Mouse (Mus musculus): ENCODE measurements around the gene Vwa7. TPM values are rescaled to one million over a fixed set of nuclear protein-coding genes. Genes with fewer than 3 reads are reported as not detected.

Gene Vwa7
- total RNA-seq, 2 experiments from 2014 or later: 7.3 to 7.7 TPM

Other genes starting within 250 kb of the Vwa7 start
- not detected for gene Cyp21a1, start 212.0 kb upstream of the Vwa7 start, total RNA-seq (2021)
- gene Stk19, start 179.6 kb upstream of the Vwa7 start, total RNA-seq (2021): 10 to 100 TPM in 1 of 2 experiments, 1 to 10 TPM in 1; 9.4 to 12.7 TPM
- 10 to 100 TPM; 11.1 to 11.6 TPM for gene Dxo, start 179.6 kb upstream of the Vwa7 start, total RNA-seq (2021)
- gene Skiv2l, start 166.4 kb upstream of the Vwa7 start, total RNA-seq (2021): 10 to 100 TPM; 18.4 to 22.6 TPM
- gene Nelfe, start 166.2 kb upstream of the Vwa7 start, total RNA-seq (2021): 10 to 100 TPM; 15.5 to 16.7 TPM
- 1 to 10 TPM; 2.8 to 6.0 TPM for gene Cfb, start 154.1 kb upstream of the Vwa7 start, total RNA-seq (2021)
- gene Zbtb12, start 137.1 kb upstream of the Vwa7 start, total RNA-seq (2021): 1 to 10 TPM; 6.4 to 7.4 TPM
- gene Gm20547, start 134.5 kb upstream of the Vwa7 start, total RNA-seq (2021): under 1 TPM in 1 of 2 experiments, not detected in 1; 0.08 TPM
- gene C2, start 118.3 kb upstream of the Vwa7 start, total RNA-seq (2021): 1 to 10 TPM; 2.8 to 4.1 TPM
- gene Ehmt2, start 118.1 kb upstream of the Vwa7 start, total RNA-seq (2021): 10 to 100 TPM; 37.6 to 39.1 TPM
- gene Slc44a4, start 102.1 kb upstream of the Vwa7 start, total RNA-seq (2021): not detected
- 10 to 100 TPM; 12.7 to 14.1 TPM for gene Neu1, start 85.3 kb upstream of the Vwa7 start, total RNA-seq (2021)
- 1 to 10 TPM; 1.9 to 6.9 TPM for gene Hspa1b, start 57.3 kb upstream of the Vwa7 start, total RNA-seq (2021)
- not detected for gene Gm20481, start 46.7 kb upstream of the Vwa7 start, total RNA-seq (2021)
- 1 to 10 TPM; 2.9 to 7.7 TPM for gene Hspa1a, start 44.4 kb upstream of the Vwa7 start, total RNA-seq (2021)
- 1 to 10 TPM; 6.9 to 8.1 TPM for gene Hspa1l, start 43.9 kb upstream of the Vwa7 start, total RNA-seq (2021)
- 10 to 100 TPM; 19.0 to 19.1 TPM for gene Lsm2, start 34.7 kb upstream of the Vwa7 start, total RNA-seq (2021)
- gene Vars, start 15.6 kb upstream of the Vwa7 start, total RNA-seq (2021): 10 to 100 TPM; 25.7 to 26.9 TPM
- not detected for gene Sapcd1, start 11.4 kb downstream of the Vwa7 start, total RNA-seq (2021)
- 1 to 10 TPM in 1 of 2 experiments, under 1 TPM in 1; 0.57 to 1.3 TPM for gene Msh5, start 30.2 kb downstream of the Vwa7 start, total RNA-seq (2021)
- 10 to 100 TPM; 40.0 to 46.1 TPM for gene Clic1, start 33.4 kb downstream of the Vwa7 start, total RNA-seq (2021)
- gene Ddah2, start 42.5 kb downstream of the Vwa7 start, total RNA-seq (2021): 10 to 100 TPM; 27.7 to 31.3 TPM
- not detected for gene Ly6g6c, start 48.8 kb downstream of the Vwa7 start, total RNA-seq (2021)
- under 1 TPM; 0.18 to 0.87 TPM for gene Mpig6b, start 49.6 kb downstream of the Vwa7 start, total RNA-seq (2021)
- gene Ly6g6e, start 60.3 kb downstream of the Vwa7 start, total RNA-seq (2021): not detected
- gene Ly6g6d, start 61.5 kb downstream of the Vwa7 start, total RNA-seq (2021): under 1 TPM; 0.53 to 0.78 TPM
- gene Ly6g6f, start 69.0 kb downstream of the Vwa7 start, total RNA-seq (2021): not detected
- 10 to 100 TPM; 47.9 to 57.5 TPM for gene Abhd16a, start 72.7 kb downstream of the Vwa7 start, total RNA-seq (2021)
- gene Ly6g5c, start 91.7 kb downstream of the Vwa7 start, total RNA-seq (2021): not detected
- gene Ly6g5b, start 98.8 kb downstream of the Vwa7 start, total RNA-seq (2021): under 1 TPM in 1 of 2 experiments, not detected in 1; 0.36 TPM
- gene Gpank1, start 104.9 kb downstream of the Vwa7 start, total RNA-seq (2021): 1 to 10 TPM; 6.3 to 9.5 TPM
- 100 to 1,000 TPM; 155 to 167 TPM for gene Csnk2b, start 105.5 kb downstream of the Vwa7 start, total RNA-seq (2021)
- 10 to 100 TPM; 27.0 to 27.1 TPM for gene D17H6S53E, start 109.8 kb downstream of the Vwa7 start, total RNA-seq (2021)
- not detected for gene Apom, start 115.5 kb downstream of the Vwa7 start, total RNA-seq (2021)
- gene Bag6, start 118.6 kb downstream of the Vwa7 start, total RNA-seq (2021): 100 to 1,000 TPM; 222 to 232 TPM
- 100 to 1,000 TPM; 135 to 143 TPM for gene Prrc2a, start 148.3 kb downstream of the Vwa7 start, total RNA-seq (2021)
- 1 to 10 TPM; 2.3 to 3.5 TPM for gene Aif1, start 159.5 kb downstream of the Vwa7 start, total RNA-seq (2021)
- 1 to 10 TPM; 2.7 to 5.3 TPM for gene Lst1, start 171.9 kb downstream of the Vwa7 start, total RNA-seq (2021)
- gene Ltb, start 177.9 kb downstream of the Vwa7 start, total RNA-seq (2021): 1 to 10 TPM; 1.4 to 1.8 TPM
- under 1 TPM; 0.56 to 0.60 TPM for gene Tnf, start 185.4 kb downstream of the Vwa7 start, total RNA-seq (2021)
- not detected for gene Lta, start 188.8 kb downstream of the Vwa7 start, total RNA-seq (2021)
- gene Gm16181, start 204.3 kb downstream of the Vwa7 start, total RNA-seq (2021): under 1 TPM; 0.50 to 0.65 TPM
- 1 to 10 TPM; 2.5 to 2.8 TPM for gene Atp6v1g2, start 217.1 kb downstream of the Vwa7 start, total RNA-seq (2021)
- 1 to 10 TPM; 8.2 to 8.7 TPM for gene Nfkbil1, start 219.2 kb downstream of the Vwa7 start, total RNA-seq (2021)
- 10 to 100 TPM; 89.2 to 99.4 TPM for gene Ddx39b, start 225.2 kb downstream of the Vwa7 start, total RNA-seq (2021)
- 10 to 100 TPM; 84.3 to 89.6 TPM for gene H2-D1, start 246.2 kb downstream of the Vwa7 start, total RNA-seq (2021)

Measured in heart, postnatal 25 days (tissue).